Mouse (Mus musculus) testis, adult 2 months (tissue): ENCODE results near the gene Tldc2.

Experiments
- CTCF ChIP-seq: fragments of 200-500 bp; IDR thresholded peaks from 2 replicates; pipeline ENCODE4 v1.5.1; 2012; ENCODE audit warnings: low read depth, mild to moderate bottlenecking, inconsistent platforms, low read length, moderate library complexity; ENCODE audit not compliant: control insufficient read depth, insufficient read depth, insufficient replicate concordance
- POLR2A ChIP-seq: fragments of 200-500 bp; IDR thresholded peaks from 2 replicates; pipeline ENCODE4 v1.6.1; 2012; ENCODE audit warnings: low read depth, mild to moderate bottlenecking, inconsistent platforms, low read length, moderate library complexity; ENCODE audit not compliant: control insufficient read depth

DNA sequence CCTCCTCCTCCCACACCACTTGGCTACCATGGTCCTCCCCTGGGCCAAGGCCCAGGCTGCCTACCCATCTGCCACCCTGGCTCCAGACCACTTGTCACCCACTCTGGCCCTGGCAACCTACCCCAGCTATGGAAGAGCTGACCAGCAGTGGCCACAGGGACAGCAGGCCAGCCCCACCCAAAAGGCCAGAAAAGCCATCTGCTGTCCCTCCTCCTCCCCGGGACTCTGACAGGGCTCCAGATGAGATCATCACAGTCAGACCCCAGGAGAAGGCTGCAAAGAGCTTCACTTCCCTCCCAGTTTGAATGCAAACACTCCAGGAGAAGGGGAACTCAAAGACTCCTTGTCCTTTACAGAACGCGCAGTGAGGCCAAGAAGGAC lies 17.5 kb upstream of the Tldc2 start:
- no peak for TF ChIP-seq CTCF
- TF ChIP-seq POLR2A: no peak
